Mouse (Mus musculus): ENCODE measurements around the gene Slc47a1.

DNA sequence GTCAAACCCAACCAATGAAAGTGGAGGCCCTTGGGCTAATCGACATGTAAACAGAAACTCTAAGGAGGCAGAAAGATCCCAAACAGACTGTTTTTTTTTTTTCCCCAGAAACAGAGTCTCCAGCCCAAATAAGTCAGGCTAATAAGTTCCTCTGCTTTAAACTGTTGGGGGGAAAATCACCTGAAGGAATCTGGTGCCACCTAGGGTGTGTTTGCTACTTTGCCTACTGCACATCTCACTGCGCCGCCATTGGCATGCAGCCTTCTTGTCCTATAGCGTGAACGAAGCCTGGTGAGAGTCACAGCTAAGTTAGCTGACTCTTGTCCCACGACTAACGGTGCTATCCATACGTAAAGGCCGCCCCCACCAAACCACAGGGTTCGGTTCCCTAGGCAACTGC lies 40.6 kb downstream of the Slc47a1 start:
- TF ChIP-seq CTCF (conservative IDR thresholded peaks at IDR 0.05; ENCODE audit: low read length): no peak
- no peak for TF ChIP-seq NANOG (IDR thresholded peaks at IDR 0.05; ENCODE audit: borderline replicate concordance, low read length)
